Mouse (Mus musculus): ENCODE measurements around the gene Specc1. TPM values are rescaled to one million over a fixed set of nuclear protein-coding genes. Genes with fewer than 3 reads are reported as not detected.

Gene Specc1
- polyA plus RNA-seq, 1 experiment: 10.2 TPM

GRCm38 (mm10) chr11:62053928-62054327 lies 97.4 kb downstream of the Specc1 start:
- H3K27ac ChIP-seq (ENCODE audit: insufficient read depth, low read depth, low read length): no peak overlapping the region
- H3K4me3 ChIP-seq (ENCODE audit: low read depth, low read length): no peak overlapping the region
- WGBS: 91% methylated on average over 9 of the region's 9 CpGs
- H3K27me3 ChIP-seq (ENCODE audit: control insufficient read depth, insufficient read depth, low read length): no peaks in the 10 kb centered on the region
- H3K36me3 ChIP-seq (ENCODE audit: control insufficient read depth, insufficient read depth, low read length): no peaks in the 10 kb centered on the region
- peaks cover 16% of the 10 kb centered on the region; the same call in 1 of the 2 replicates for H3K4me1 ChIP-seq (ENCODE audit: control insufficient read depth, insufficient read depth, insufficient read length, low read length)
- TF ChIP-seq POLR2A (IDR thresholded peaks at IDR 0.05; ENCODE audit: low read depth, low read length) (no peak), CTCF (IDR thresholded peaks at IDR 0.05; ENCODE audit: extremely low read depth, insufficient read length, insufficient replicate concordance, low read depth, low read length) (no peak)

GRCm38 (mm10) chr11:62064565-62064964 lies 108.0 kb downstream of the Specc1 start:
- Histone ChIP-seq H3K27me3 (ENCODE audit: control insufficient read depth, insufficient read depth, low read length) (no peaks in the 10 kb centered on the region), H3K4me3 (ENCODE audit: low read depth, low read length) (no peak overlapping the region), H3K36me3 (ENCODE audit: control insufficient read depth, insufficient read depth, low read length) (no peaks in the 10 kb centered on the region), H3K4me1 (ENCODE audit: control insufficient read depth, insufficient read depth, insufficient read length, low read length) (peaks cover 1% of the 10 kb centered on the region; the same call in 1 of the 2 replicates), H3K27ac (ENCODE audit: insufficient read depth, low read depth, low read length) (no peak overlapping the region)
- no peak for TF ChIP-seq CTCF (IDR thresholded peaks at IDR 0.05; ENCODE audit: extremely low read depth, insufficient read length, insufficient replicate concordance, low read depth, low read length)
- no peak for TF ChIP-seq POLR2A (IDR thresholded peaks at IDR 0.05; ENCODE audit: low read depth, low read length)
- WGBS: 46% methylated on average over 1 of the region's 1 CpGs

GRCm38 (mm10) chr11:62065655-62066054 lies 109.1 kb downstream of the Specc1 start:
- no peaks in the 10 kb centered on the region for H3K27me3 ChIP-seq (ENCODE audit: control insufficient read depth, insufficient read depth, low read length)
- 69% methylated on average over 6 of the region's 6 CpGs for WGBS
- H3K27ac ChIP-seq (ENCODE audit: insufficient read depth, low read depth, low read length): no peak overlapping the region
- peaks cover 3% of the 10 kb centered on the region; the same call in 1 of the 2 replicates for H3K4me1 ChIP-seq (ENCODE audit: control insufficient read depth, insufficient read depth, insufficient read length, low read length)
- H3K36me3 ChIP-seq (ENCODE audit: control insufficient read depth, insufficient read depth, low read length): no peaks in the 10 kb centered on the region
- H3K4me3 ChIP-seq (ENCODE audit: low read depth, low read length): no peak overlapping the region
- TF ChIP-seq CTCF (IDR thresholded peaks at IDR 0.05; ENCODE audit: extremely low read depth, insufficient read length, insufficient replicate concordance, low read depth, low read length) (no peak), POLR2A (IDR thresholded peaks at IDR 0.05; ENCODE audit: low read depth, low read length) (no peak)

DNA sequence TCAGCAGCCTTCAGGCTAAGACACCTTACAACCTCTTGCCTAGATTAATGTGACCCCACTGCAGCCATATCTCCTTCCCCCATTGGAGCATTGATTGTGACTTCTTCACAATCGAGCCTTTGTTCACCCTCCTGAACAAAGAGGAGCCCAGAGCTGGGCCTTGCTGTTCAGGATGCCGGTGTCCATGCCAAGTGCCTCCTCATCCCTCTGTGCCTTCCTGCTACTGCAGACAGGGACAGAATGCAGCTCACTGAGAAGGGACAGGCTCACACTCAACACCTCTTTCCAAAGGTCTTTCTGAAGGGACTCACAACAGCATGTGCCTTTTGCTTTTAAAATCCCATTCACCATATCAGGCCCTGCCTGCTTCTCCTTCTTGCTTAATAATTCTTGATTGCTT lies 113.0 kb downstream of the Specc1 start:
- no peaks in the 10 kb centered on the region for H3K36me3 ChIP-seq (ENCODE audit: control insufficient read depth, insufficient read depth, low read length)
- H3K4me1 ChIP-seq (ENCODE audit: control insufficient read depth, insufficient read depth, insufficient read length, low read length): peaks cover 3% of the 10 kb centered on the region; the same call in 1 of the 2 replicates
- no peak overlapping the region for H3K27ac ChIP-seq (ENCODE audit: insufficient read depth, low read depth, low read length)
- no peak for TF ChIP-seq CTCF (IDR thresholded peaks at IDR 0.05; ENCODE audit: extremely low read depth, insufficient read length, insufficient replicate concordance, low read depth, low read length)
- TF ChIP-seq POLR2A (IDR thresholded peaks at IDR 0.05; ENCODE audit: low read depth, low read length): no peak
- 28% methylated on average over 2 of the region's 2 CpGs for WGBS
- H3K27me3 ChIP-seq (ENCODE audit: control insufficient read depth, insufficient read depth, low read length): no peaks in the 10 kb centered on the region
- no peak overlapping the region for H3K4me3 ChIP-seq (ENCODE audit: low read depth, low read length)

- TF ChIP-seq POLR2A (IDR thresholded peaks at IDR 0.05; ENCODE audit: low read depth, low read length): no peak
- TF ChIP-seq CTCF (IDR thresholded peaks at IDR 0.05; ENCODE audit: extremely low read depth, insufficient read length, insufficient replicate concordance, low read depth, low read length): no peak
- no peaks in the 10 kb centered on the region for H3K36me3 ChIP-seq (ENCODE audit: control insufficient read depth, insufficient read depth, low read length)
- peaks cover 3% of the 10 kb centered on the region; the same call in 1 of the 2 replicates for H3K4me1 ChIP-seq (ENCODE audit: control insufficient read depth, insufficient read depth, insufficient read length, low read length)
- H3K27ac ChIP-seq (ENCODE audit: insufficient read depth, low read depth, low read length): no peak overlapping the region
- no peak overlapping the region for H3K4me3 ChIP-seq (ENCODE audit: low read depth, low read length)
- 84% methylated on average over 7 of the region's 7 CpGs for WGBS
- H3K27me3 ChIP-seq (ENCODE audit: control insufficient read depth, insufficient read depth, low read length): no peaks in the 10 kb centered on the region
These were observed 113.6 kb downstream of the Specc1 start for GRCm38 (mm10) chr11:62070206-62070605.

DNA sequence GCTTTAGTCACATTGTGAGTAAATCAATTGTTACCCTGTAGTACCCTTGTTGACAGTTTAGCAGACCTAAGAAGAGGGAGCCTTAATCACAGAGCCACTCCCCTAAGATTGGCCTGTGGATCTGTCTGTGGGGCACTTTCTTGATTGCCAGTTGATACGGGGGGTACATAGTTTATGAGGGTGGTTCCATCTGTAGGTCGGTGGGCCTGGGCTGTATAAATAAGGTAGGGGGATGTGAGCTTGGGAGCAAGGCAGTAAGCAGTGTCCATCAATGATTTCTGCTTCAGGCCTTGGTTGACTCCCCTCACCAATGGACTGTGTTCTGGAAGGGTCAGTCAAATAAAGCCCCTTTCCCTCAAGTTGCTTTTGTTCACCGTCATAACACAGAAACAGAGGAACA lies 115.8 kb downstream of the Specc1 start:
- H3K27ac ChIP-seq (ENCODE audit: insufficient read depth, low read depth, low read length): no peak overlapping the region
- H3K4me1 ChIP-seq (ENCODE audit: control insufficient read depth, insufficient read depth, insufficient read length, low read length): peaks cover 4% of the 10 kb centered on the region
- TF ChIP-seq POLR2A (IDR thresholded peaks at IDR 0.05; ENCODE audit: low read depth, low read length) (no peak), CTCF (IDR thresholded peaks at IDR 0.05; ENCODE audit: extremely low read depth, insufficient read length, insufficient replicate concordance, low read depth, low read length) (no peak)
- 73% methylated on average over 3 of the region's 3 CpGs for WGBS
- no peaks in the 10 kb centered on the region for H3K27me3 ChIP-seq (ENCODE audit: control insufficient read depth, insufficient read depth, low read length)
- no peaks in the 10 kb centered on the region for H3K36me3 ChIP-seq (ENCODE audit: control insufficient read depth, insufficient read depth, low read length)
- no peak overlapping the region for H3K4me3 ChIP-seq (ENCODE audit: low read depth, low read length)

DNA sequence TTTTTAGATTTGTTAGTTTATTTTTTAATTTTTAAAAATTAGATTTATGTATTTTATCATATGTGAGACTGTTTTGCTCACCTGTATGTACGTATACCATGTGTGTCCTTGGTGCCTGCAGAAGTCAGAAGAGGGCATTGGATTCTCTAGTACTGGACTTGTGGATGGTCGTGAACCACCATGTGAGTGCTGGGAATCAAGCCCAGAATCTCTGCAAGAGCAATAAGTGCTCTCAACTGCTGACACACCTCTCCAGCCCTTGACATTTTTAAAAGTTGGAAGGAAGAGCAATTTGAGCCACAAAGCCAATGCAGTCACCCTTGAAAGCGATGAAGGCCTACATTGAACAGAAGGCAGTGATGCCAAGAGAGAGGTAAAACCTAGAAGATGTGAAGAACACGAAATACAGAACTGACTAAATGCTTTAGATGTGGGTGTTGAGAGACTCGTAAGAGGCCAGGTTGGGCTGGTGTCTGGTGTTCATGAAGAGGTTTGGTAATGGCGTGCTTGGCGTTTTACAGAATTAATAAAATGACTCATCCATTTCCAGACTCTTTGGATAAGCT lies 117.1 kb downstream of the Specc1 start:
- Histone ChIP-seq H3K4me3 (ENCODE audit: low read depth, low read length) (no peak overlapping the region), H3K27ac (ENCODE audit: insufficient read depth, low read depth, low read length) (no peak overlapping the region), H3K36me3 (ENCODE audit: control insufficient read depth, insufficient read depth, low read length) (no peaks in the 10 kb centered on the region), H3K4me1 (ENCODE audit: control insufficient read depth, insufficient read depth, insufficient read length, low read length) (peaks cover 4% of the 10 kb centered on the region), H3K27me3 (ENCODE audit: control insufficient read depth, insufficient read depth, low read length) (no peaks in the 10 kb centered on the region)
- 90% methylated on average over 7 of the region's 7 CpGs for WGBS
- no peak for TF ChIP-seq POLR2A (IDR thresholded peaks at IDR 0.05; ENCODE audit: low read depth, low read length)
- TF ChIP-seq CTCF (IDR thresholded peaks at IDR 0.05; ENCODE audit: extremely low read depth, insufficient read length, insufficient replicate concordance, low read depth, low read length): no peak
